Mouse (Mus musculus): Measurements from ENCODE around the gene Gm11444.

Gene Gm11444

GRCm38 (mm10) chr11:85814678-85815077 is 35.5 kb downstream of the Gm11444 start:
- no peak for DNase-seq (ENCODE audit: low read depth)

GRCm38 (mm10) chr11:85812201-85812966 is 37.7 kb downstream of the Gm11444 start:
- peak; percentile 53 for DNase-seq (ENCODE audit: low read depth)

DNA sequence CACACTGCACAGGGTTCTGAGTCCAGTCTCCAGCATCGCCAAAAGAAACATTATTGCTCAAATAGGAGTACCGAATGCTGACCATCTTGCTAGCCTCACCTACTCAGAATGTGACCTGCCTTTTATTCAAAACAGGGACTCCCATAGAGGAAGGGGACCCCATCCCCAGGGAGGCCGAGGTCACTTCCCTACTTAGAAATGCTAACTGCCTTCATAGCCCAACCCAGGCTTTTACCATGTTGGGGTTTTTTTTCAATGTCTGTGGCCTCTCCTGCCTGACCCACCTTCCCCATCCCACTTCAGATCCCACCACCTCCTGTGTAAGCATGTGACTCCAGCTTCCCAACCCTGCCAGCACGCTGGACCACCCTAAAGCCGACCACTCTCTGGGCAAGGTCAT is 38.5 kb downstream of the Gm11444 start:
- DNase-seq (ENCODE audit: low read depth) = no peak

- DNase-seq (ENCODE audit: low read depth) = peak; percentile 13
These were observed 38.9 kb downstream of the Gm11444 start for GRCm38 (mm10) chr11:85811229-85811628.

GRCm38 (mm10) chr11:85807353-85807752 is 42.8 kb downstream of the Gm11444 start:
- DNase-seq (ENCODE audit: low read depth) = no peak

DNA sequence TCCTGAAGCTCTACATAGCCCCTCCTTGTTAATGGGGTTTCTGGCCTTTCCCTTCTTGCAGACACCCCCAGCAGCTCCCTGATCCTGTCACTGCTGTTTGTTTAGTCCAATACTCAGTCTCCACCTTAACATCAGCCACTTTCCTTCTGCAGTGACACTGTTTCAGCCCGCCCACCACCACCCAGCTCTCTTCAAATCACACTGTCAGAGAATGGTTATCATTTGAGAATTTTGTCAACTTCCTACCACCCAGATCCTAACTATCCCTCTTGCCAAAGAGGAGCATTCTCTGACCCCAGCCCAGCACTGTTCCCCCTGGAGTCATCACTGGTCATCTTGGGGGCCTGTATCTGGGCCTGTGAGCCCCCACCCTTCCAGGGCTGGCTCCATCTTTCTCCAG is 44.4 kb downstream of the Gm11444 start:
- no peak for DNase-seq (ENCODE audit: low read depth)

DNA sequence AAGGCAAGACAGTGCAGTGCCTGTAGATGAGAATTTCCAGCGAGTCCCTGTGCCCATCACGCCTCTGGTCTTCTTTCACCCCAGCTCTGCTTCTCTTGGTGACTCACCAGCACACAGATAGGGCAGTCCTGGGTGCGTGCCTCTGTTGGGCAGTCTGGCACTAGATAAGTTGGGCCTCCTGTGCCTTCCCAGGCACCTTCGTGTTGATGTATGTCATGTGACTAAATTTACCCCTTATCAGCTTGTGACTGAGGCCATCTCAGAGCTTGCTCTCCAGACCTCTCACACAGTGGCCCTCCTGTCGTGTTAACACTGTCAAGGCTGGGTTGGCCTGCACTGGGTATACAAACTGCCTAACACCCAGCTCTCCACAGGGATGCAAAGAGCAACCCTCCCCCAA is 46.1 kb downstream of the Gm11444 start:
- no peak for DNase-seq (ENCODE audit: low read depth)

DNA sequence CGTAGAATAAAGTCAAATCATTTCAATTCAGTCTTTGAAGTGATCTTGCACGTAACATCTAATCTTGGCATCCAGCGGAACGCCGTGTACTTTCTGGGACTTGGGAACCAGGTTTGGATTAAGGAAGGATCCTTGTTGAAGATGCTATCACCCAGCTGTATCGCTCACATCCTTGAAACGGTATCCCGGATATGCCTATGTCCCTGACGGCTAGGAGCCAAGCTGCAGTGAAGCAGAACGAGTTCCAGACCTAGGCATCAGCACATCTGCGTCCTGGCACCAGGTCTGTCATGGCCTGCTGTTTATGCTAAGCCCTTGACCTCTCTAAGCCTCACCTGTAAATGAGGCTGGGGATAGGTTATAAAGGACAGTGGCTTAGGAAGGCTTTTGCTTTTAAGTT is 49.8 kb downstream of the Gm11444 start:
- DNase-seq (ENCODE audit: low read depth) = no peak

GRCm38 (mm10) chr11:85799856-85800255 is 50.3 kb downstream of the Gm11444 start:
- DNase-seq (ENCODE audit: low read depth) = no peak

GRCm38 (mm10) chr11:85799456-85799855 is 50.7 kb downstream of the Gm11444 start:
- DNase-seq (ENCODE audit: low read depth) = no peak

Data from 416B (cell line).